Mouse (Mus musculus) megakaryocyte, adult 5-6 weeks (primary cell): Measurements from ENCODE around the gene Atp8b4. TPM values are rescaled to one million over a fixed set of nuclear protein-coding genes. Genes with fewer than 3 reads are reported as not detected.
"Not testable (repeated sequence)": the region's sequence is repeated elsewhere in the genome, so short reads cannot be mapped to it uniquely, and the experiment has no call there.

Source experiments
- ATAC-seq: 2 replicates; pipeline ENCODE4 v1.8.0; 2016; ENCODE audit warnings: mild to moderate bottlenecking, inconsistent platforms; ENCODE audit not compliant: poor library complexity, severe bottlenecking
- total RNA-seq, 2 experiments: library from RNA; stranded (forward) in 1 of 2; stranded (reverse) in 1 of 2; fragments of 153-499, 151-499 nt in 1 of 2; fragments of 221-1000, 200-1000 nt in 1 of 2; gene quantifications; 2 replicates each; pipeline versions ENCODE4 v1.2.3 to v1.2.4; 2015 to 2017

Gene Atp8b4
- total RNA-seq (2015) = 108 TPM in 2 replicates
- 123 and 127 TPM in 2 replicates for total RNA-seq (2017)

DNA sequence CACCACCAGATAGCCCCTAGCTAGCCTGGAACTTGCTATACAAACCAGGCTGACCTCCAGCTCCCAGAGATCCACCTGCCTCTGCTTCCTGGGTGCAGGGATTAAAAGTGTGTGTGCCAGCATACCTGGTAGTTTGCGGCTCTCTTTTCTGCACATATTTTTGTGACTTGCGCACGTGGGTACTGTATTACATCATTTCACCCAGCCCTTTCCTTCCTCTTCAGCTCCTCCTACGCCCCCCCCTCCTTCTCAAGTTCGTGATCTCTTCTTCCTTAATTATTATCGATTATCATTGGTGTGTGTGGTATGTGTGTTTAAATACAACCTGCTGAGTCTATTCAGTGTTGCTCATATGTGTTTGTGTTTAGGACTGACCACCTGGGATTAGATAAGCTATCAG is at the start of gene Atp8b4:
Atp8b4 (minus strand) TSS at position 154 of the 400 bp plus-strand sequence.
- peak; percentile 47 for ATAC-seq

DNA sequence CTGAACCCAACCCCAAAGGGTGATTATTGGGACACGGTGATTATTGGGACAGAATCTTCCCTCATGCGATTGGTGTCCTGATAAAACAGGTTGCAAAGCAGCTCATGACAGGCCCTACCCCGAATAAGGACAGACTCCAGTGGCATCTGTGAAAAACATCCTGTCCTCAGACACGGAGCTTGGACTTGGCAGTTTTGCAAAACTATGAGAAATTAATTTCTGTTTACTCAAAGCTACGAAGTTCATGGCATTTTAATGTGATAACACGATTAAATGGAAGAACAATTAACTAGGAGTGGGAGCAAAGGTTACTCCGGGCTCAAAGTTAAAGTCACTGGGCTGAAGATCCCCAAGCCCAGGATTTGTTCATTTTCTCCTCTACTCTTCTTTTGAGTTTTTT is 49.2 kb upstream of the Atp8b4 start:
- ATAC-seq = no peak

DNA sequence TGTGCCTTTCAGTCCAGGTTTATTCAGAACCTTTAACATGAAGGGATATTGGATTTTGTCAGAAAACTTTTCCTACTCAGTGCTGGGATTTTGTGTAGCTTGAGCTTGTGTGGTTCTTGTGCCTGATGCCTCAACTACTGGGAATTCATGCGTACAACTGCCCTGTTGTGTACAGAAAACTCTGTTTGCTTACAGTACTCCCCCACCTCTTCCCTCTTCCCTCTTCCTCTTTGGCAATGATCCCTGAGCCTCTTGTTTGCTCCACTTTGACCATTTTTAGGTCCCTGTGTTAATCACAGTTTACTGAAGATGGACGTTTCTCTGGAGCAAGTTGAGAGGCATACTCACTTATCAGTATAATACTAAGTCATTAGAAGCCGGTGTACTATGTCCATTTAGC is 45.9 kb upstream of the Atp8b4 start:
- ATAC-seq = no peak

DNA sequence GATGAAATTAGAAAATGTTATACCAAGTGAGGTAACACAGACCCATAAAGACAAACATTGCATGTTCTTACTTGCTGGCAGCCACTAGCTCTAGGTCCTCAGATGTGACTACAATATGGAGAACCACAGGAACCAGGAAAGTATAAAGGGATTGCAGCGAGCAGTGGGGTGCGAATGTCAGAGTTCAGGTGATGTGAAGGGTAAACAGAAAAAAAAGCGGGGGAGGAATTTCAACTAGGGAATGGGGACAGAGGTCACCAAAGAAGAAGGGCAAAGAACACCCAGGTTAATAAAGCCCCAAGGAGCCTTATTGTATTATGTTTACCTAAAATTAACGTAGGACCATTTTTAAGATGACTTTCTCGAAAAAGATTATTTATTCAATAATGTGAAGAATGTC is 44.8 kb upstream of the Atp8b4 start:
- ATAC-seq = no peak

DNA sequence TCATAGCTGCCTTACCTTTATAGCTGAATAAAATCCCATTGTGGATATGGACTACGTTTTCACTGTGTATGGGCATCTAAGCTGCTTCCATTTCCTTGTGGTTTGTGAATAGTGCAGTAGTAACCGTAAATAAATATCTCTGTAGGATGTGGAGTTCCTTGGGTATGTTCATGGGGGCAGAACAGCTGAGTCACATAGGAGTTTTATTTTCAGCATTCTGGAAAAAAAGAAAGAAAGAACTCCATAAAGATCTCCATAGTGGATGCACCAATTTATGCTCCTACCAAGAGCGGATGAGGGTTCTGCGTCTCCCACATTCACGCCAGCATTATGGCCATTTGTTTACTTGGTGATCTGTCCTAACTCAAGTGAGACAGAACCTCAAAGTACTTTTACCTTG is 41.7 kb upstream of the Atp8b4 start:
- no peak for ATAC-seq

DNA sequence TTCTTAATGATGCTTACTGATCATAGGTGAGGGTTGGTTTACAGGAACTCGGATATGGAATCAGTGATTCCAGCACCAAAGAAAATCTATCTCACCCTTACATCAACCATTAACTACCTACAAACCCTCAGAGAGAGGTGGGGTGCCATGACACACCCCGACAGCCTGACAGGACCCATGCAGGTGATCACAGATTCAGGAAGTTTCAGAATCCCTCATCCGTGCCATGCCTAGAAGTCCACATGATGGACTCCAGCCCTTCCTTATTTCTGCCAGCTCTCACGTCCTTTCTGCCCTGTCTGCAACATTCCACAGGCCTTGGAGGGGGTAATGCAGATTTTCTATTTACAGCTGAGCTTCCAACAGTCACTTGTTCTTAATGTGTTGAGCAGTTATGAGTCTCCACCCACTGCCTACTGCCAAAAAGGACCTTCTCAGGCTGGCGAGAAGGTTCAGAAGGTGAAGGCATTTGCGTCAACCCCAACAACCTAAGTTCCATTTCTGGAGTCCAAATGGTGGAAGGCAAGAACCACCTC is 40.0 kb upstream of the Atp8b4 start:
- ATAC-seq = no peak

DNA sequence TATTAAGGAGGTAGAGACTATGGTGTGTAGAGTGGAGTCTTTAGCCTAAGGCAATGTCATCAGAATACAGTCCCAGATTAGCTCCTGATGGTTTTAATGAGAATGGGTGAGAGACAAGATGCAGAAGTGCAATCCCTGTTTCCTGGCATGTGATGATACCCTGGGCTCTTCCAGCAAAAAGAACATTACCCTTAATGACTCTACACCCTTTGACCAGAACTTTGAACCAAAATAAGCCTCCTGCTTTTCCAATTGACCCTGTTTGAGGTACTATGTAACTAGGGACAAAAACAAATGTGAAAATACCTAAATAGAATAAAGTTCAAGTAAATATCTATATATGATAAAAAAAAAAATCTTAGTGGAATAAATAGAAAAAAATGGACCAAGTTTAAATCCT is 37.2 kb upstream of the Atp8b4 start:
- no peak for ATAC-seq

DNA sequence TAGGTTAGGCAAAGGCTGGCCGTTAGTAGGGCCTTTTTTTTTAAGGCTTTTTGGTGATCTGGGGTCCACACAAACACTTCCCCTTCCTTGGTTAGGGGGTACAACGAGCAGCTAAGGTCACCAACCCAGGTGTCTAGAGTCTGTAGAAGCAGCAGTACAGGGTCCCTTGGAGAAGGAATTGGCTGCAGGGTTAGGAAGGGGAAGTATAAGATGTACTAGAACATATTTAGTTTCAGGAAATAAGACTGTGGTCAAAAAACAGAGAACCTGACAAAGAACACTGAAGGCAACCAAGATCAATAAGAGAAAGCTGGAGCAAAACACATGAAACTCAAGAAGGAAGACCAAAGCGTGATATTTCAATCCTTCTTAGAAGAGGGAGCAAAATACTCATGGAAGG is 30.1 kb upstream of the Atp8b4 start:
- ATAC-seq = peak; percentile 54; the same call in 1 of the 2 replicates

DNA sequence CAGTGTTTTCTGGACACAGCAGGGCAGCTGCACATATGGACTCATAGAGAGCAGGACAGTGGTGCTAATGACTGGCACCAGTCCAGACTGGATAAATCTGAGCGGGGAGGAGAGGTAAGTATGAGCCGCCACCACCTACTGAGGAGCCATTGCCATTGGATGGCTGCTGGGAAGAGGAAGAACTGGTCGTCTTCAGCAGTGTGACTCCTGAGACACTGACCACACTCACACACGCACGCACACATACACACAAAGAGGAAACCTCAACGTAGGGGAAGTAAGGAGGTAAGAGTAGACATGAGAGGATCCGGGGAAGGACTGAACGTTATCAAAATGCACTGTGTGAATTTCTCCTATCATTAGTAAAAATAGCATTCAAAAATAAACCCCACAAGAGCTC is 27.0 kb upstream of the Atp8b4 start:
- peak; percentile 90 for ATAC-seq

DNA sequence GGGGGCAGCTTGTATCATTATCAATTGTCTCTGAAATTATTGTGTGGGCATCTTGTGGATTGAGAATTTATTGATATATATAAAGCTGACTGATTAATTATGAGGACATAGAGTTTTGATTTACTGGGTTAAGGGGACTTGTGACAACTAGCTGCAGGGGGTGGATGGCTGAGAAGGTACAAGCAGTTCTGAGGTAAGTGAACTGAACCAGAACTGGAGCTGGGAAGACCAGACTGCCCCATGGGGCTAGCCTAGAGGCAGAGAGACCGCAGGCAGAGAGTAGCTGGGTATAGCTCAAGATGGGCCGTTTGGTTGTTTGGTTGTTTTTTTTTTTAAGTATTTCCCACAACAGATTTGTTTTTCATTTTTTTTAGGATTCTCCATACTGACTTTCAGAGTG is 23.8 kb upstream of the Atp8b4 start:
- no peak for ATAC-seq

DNA sequence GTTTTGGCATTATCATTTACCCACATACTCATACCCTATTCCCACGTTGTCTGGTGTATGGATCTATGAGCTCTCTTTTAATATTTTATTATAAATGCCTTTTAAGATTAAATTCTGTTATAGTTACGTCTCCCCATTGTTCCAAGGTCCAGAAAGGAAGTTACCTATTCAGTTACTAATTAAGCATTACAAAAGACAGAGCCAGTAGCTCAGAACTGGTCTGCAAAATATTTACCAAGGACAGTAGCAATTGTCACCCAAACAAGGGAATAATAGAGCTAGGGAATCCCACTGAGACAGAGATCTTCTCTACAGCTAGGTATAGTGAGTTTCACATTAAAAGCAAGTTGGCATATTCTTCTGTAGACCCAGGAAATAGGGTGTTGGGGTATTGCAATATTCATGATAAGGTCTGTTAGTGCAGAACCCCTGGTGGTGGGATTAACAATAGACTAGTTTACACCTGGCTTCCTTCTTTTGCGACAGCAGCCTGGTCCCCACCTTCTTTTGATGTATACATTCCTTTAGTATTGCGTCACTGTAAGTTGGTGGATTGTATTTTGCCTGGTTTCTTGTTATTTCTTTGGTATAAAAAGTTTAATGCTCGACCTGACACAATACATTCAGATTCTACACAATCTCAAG is 22.7 kb upstream of the Atp8b4 start:
- ATAC-seq = not testable (repeated sequence)

DNA sequence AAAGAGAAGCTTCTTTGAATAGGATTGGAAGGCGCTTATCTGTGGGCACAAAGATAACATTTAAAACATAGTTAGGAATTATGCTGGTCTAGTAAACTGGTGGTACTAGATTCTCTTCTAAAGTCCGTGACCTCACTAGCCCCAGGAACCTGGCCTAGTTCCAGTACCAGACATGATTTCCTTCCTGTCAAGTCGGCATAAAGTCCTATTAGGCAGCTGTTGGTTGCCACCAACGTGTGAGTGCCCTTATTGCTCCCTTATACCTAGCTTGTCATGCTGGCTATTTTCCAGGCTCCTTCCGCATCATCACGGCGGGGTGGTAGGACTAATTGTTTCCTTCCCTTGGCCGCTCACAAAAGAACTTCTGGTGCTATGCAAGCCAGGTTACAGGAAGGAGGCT is 21.6 kb upstream of the Atp8b4 start:
- no peak for ATAC-seq

DNA sequence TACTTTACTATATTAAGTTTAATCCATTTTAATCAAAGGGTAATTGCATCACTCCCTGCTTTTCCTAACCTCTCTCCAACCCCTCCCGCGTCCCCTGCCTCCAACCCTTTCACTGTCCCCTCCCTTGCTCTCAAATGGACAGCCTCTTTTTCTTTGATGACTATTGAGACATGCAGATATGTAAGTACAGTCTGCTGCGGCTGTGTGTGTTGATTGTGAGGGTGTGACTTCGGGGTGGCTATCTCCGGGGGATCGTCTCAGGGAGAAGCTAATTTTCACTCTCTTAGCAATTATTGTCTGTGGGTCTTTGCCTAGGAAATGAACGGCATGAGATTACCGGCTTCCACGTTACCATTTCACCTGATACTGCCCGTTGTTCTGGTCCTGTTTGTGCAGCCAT is 21.0 kb upstream of the Atp8b4 start:
- ATAC-seq = no peak

DNA sequence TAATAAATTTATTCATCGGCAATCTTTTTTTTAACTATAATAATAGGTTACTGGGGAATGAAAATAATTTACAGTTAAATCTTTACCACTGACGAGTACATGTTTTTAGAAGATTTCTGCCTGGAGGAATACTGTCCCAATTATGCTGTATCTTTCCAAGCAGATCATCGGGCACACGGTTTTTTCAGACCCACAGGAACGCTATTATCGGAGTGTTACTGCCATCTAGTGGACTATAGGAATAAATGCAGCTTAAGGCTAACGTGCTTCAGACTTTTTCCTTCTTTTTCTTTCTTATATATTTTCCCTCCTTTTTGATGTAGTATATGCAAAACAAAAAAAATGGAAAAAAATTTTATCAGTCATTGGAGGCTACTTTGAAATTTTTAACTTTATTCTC is 20.4 kb upstream of the Atp8b4 start:
- ATAC-seq = peak; percentile 86

DNA sequence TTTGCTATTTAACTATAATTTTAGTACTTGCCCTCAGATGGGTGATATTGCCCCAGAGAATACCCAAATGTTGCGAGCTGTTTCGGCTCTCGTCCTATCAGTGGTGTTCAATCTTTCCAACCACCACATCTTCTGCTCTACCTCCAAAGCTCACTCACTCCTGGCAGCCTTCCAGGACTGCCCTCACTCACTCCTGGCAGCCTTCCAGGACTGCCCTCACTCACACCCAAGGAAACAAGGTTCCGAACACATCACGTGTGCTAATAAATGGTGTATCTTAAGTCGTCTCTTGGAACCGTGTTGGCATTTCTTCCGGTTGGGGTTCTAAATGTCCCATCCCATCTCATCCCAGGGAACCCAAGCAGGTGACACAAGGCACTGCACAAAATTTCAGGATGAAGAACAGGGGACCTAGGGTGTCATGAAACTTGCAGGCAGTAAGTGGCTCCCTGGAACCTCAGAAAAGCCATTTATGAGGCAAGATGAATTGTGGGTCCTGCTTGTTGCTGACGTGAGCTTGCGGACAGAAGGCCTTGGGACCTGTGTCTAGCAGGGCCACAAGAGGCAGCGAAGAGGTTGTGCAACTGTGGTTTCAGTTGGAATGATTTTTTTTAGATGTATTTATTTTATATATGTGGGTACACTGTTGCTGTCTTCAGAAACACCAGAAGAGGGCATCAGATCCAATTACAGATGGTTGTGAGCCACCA is 19.6 kb upstream of the Atp8b4 start:
- peak; percentile 58 for ATAC-seq

DNA sequence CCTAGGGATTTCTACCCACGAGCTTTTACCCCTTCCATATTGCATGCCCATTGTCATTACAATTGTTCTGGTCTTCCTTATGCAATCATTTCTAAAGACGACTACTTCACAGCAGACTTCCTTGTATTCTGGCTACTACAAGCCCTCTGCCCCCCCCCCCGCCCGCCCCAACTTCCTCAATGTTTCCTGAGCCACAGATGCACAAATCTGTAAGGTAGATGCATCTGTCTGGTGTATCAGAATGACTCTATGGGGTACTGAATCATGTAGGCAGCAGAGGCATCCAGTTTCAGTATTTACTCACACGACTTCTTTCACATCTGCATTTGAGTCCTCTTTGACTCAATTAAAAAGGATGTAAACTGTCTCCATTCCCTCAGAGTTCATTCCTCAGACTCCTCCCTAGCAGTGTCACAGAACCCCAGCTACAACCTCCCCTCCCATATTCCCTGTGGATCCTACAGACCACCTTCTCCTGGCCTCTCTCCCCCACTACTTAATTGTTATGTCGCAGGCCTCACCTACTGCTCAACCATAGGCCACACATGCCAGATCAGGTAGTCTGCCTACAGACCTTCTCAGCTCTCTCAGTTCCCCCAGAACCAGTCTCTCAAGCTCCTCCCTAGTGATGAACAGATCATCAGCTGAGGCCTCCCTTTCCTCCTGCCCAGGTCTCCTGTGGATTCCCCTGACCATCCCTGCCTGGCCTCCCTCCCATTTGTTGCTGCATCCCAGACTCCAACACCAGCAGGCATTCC is 14.8 kb upstream of the Atp8b4 start:
- peak; percentile 93 for ATAC-seq

DNA sequence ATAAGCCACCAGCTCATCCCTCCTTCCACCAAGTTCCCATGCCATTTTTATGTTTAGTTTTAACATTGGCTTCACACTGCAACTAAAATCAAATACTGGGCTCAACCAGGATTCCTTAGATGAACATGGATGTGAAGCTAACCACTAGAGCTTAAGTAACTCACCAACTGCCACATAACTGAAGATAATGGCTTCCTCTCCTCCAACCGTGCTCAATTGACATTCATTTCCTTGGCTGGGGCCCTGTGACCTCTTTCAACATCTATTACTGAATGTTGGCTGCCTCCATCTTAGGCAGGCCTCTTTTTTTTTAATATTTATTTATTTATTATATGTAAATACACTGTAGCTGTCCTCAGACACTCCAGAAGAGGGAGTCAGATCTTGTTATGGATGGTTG is 7.8 kb upstream of the Atp8b4 start:
- no peak for ATAC-seq

DNA sequence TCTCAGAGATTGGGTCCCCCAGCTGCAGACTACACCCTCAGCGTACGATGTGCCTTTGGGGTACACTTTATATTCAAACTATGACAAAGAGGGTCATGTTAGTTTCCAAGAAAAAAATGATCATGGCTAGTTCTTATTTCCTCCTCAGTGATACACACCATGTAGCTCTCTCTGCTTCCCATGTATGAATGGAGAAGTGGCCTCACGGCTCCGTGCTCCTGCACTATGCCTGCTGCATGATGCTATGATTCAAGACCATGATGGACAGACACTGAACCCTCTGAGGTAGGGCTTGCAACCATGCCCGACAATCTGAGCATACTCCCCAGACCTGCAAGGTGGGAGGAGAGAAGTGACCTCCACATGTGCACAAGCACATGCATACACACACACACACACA is 7.0 kb upstream of the Atp8b4 start:
- peak; percentile 71 for ATAC-seq

DNA sequence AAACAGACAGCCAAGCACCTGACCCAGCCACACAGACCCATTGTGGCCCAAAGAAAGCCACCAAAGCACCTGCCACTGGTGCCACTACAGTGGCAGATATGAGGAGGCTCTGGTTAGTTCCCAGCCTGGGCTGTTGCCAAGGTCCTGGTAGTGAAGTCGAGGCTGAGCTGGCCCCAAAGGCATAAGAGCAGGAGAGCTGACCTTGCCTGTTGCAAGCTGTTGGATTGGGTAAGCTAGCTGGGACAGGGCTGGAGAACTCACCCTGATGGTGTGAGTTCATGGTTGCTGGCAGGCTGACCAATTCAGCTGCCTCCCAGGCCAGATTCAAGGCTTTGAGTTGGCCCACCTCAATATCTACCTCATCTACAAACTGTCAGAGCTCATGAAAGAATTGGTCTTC is 4.7 kb upstream of the Atp8b4 start:
- ATAC-seq = no peak

DNA sequence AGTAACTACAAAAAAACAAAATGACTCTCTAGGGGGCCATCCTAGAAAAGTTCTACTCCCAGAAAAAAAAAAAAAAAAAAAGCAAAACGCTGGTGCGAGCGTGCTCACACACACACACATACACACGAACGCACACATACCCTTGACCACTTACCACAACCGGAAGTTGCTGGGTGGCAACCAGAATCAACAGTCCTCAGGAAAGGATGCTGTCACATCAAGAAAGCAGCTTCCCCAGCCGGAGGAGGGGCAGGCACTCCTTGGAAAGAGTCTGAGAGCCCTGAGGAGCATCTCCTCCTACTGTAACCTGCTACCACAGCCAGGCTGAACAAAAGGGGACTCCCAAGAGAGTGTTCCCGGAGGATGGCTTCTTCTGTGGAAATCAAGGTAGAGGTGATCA is 744 bp downstream of the Atp8b4 start:
- ATAC-seq = peak; percentile 70

DNA sequence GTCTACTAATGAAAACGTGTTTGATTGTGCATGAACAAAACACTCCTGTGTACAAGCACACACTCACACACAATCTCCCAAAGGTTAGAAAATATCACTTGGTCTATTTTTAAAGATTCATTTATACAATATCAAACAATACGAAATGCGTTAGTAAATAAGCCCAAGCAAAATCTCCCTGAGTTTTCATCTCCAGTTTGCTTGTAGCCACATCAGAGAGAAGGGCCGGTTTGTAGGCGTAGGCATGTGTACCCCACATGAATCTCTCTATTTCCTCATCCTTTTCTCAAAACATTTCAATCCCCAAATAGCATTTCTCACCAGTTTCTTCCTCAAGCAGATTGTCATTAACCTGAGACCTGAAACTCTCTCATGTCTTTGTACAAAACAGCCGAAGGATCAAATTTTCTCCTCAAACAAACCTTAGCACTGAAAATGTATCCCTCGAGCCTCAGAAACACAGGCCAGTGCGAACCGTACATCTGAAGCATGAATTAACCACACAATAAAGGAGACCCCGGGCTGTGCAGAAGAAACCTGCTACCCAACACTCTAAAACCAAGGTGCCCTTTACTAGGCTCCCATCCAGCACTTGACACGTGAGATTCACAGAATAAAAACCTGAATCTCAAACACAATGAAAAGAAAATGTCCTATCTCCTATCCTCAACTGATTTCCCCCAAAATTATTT is 1.6 kb downstream of the Atp8b4 start:
- no peak for ATAC-seq
